Mouse (Mus musculus) embryonic facial prominence, embryonic 13.5 days (tissue): ENCODE results near the gene Ttc33. TPM values are rescaled to one million over a fixed set of nuclear protein-coding genes. Genes with fewer than 3 reads are reported as not detected.

Experiments used
- ATAC-seq: fragments of 200-750 bp; cut with Nextera tagmentation; 2 replicates; pipeline ENCODE4 v1.8.0; 2017; ENCODE audit warnings: low read depth; ENCODE audit not compliant: insufficient number of reproducible peaks, insufficient read depth, low FRiP score, low TSS enrichment
- H3K27ac ChIP-seq: fragments of 300-500 bp; sonication (generic); 2 replicates; pipeline ENCODE4 v1.5.1; 2015; ENCODE audit warnings: moderate library complexity, mild to moderate bottlenecking, inconsistent platforms
- H3K27me3 ChIP-seq: fragments of 300-500 bp; sonication (generic); 2 replicates; pipeline ENCODE4 v1.6.1; 2015; ENCODE audit warnings: mild to moderate bottlenecking, inconsistent platforms
- H3K36me3 ChIP-seq: fragments of 300-500 bp; sonication (generic); 2 replicates; pipeline ENCODE4 v1.6.1; 2015; ENCODE audit warnings: mild to moderate bottlenecking, inconsistent platforms
- H3K4me1 ChIP-seq: fragments of 300-500 bp; sonication (generic); 2 replicates; pipeline ENCODE4 v1.6.1; 2015; ENCODE audit warnings: inconsistent platforms
- H3K4me2 ChIP-seq: fragments of 300-500 bp; sonication (generic); 2 replicates; pipeline ENCODE4 v1.6.1; 2015; ENCODE audit warnings: moderate library complexity, mild to moderate bottlenecking, inconsistent platforms
- H3K4me3 ChIP-seq: fragments of 300-500 bp; sonication (generic); 2 replicates; pipeline ENCODE4 v1.5.1; 2015; ENCODE audit warnings: mild to moderate bottlenecking, inconsistent platforms
- H3K9ac ChIP-seq: fragments of 300-500 bp; sonication (generic); 2 replicates; pipeline ENCODE4 v1.6.1; 2015; ENCODE audit warnings: mild to moderate bottlenecking, inconsistent platforms
- H3K9me3 ChIP-seq: fragments of 300-500 bp; sonication (generic); 2 replicates; pipeline ENCODE4 v1.6.1; 2016; ENCODE audit warnings: inconsistent platforms
- WGBS: fragments of 180-500 bp; shearing (Covaris S2); methylation state at CpG from one replicate; pipeline ENCODE4 v1.1.7; 2015; ENCODE audit warnings: mixed read lengths; 5-methylcytosine and 5-hydroxymethylcytosine counted together
- polyA plus RNA-seq: library from polyadenylated mRNA; unstranded; fragments of >200 nt; fragmentation: Nextera tagmentation; extraction: Ambion mirVana; gene quantifications from 2 replicates; pipeline ENCODE4 v1.2.1, GENCODE M21; 2015

The Ttc33 gene
- polyA plus RNA-seq, 1 experiment from 2014 or later, result 40.5 TPM

DNA sequence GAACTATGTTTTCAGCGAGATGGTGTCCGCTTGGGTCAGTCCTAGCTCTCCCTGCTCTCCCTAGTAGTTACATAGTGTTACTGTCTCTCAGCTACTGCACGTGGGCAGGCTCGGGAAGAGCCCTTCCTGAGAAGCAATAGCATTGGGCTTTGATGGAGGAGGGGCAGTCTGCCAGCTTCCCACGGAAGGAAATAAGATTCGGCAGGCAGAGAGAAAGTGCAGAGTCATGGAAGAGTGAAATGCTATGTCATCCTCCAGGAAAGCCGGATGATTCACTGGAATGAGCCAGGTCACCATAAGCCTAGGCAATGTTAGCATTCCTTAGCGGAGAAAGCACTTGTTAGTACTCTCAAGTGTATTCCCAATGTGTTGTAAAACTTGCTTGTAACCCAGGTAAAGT lies 50.2 kb downstream of the Ttc33 start:
- no peaks in the 10 kb centered on the region for H3K9me3 ChIP-seq
- 0 out of 2 replicates have a peak, but pooled peaks cover 3% of the 10 kb centered on the region for H3K27me3 ChIP-seq
- no peak overlapping the region for H3K27ac ChIP-seq
- peaks cover 8% of the 10 kb centered on the region; the same call in 1 of the 2 replicates for H3K4me1 ChIP-seq
- WGBS, result 42% methylated on average over 8 of the region's 8 CpGs
- H3K4me3 ChIP-seq, result no peak overlapping the region
- H3K4me2 ChIP-seq, result no peak overlapping the region
- no peak overlapping the region for H3K9ac ChIP-seq
- no peaks in the 10 kb centered on the region for H3K36me3 ChIP-seq
- ATAC-seq, result no peak

DNA sequence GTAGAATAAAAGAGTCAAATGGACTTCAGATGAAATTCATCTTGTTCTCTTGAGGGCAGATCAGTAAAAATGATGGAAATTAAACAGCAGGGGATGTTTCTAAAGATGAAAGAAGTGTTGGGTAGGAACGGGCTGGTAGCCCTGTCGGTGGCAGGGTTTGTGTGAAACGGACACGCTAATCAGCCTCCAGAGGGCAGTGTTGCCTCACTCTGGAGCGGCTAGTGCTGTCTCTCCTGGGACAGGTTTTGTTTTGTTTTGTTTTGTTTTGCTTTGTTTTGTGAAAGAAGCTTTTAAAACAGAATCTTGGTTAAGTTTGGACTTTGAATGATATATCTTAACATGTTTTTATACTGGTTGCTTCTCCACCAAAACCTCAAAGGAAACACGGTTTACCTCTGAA lies 51.2 kb downstream of the Ttc33 start:
- Histone ChIP-seq H3K9ac (no peak overlapping the region), H3K27me3 (peaks cover 9% of the 10 kb centered on the region; the same call in 1 of the 2 replicates), H3K9me3 (no peaks in the 10 kb centered on the region), H3K27ac (no peak overlapping the region), H3K36me3 (no peaks in the 10 kb centered on the region), H3K4me3 (no peak overlapping the region), H3K4me1 (peaks cover 8% of the 10 kb centered on the region; the same call in 1 of the 2 replicates), H3K4me2 (no peak overlapping the region)
- ATAC-seq, result no peak
- 11% methylated on average over 6 of the region's 6 CpGs for WGBS

DNA sequence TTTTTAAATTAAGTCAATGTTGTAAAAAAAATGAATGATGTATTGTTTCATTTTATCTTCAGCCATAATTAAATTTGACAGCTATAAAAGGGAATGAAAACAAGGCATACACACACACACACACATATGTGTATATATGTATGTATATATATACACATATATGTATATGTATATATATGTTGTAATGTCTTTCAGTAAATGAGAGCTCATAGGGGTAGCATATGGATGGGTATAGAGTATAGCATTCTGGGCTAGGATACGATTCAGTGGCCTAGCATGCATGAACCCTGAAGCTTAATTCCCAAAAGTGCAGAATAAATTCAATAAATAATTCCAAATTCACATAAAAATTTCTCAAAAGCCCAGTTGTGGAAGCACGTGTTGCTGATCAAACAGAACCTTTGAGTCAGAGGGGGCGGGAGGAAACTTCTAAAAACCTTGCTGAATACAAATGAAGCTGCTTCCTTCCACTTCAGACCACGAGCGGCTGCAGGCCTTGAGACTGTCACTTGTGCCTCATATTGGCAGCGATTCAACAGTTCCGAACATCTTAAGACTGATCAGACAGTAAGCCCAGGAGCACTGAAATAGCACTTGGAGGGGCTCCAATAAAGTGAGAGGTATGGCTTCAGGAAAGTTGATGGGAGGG lies 51.8 kb downstream of the Ttc33 start:
- Histone ChIP-seq H3K9me3 (no peaks in the 10 kb centered on the region), H3K4me3 (no peak overlapping the region), H3K4me1 (peaks cover 8% of the 10 kb centered on the region; the same call in 1 of the 2 replicates), H3K27ac (no peak overlapping the region), H3K27me3 (peaks cover 14% of the 10 kb centered on the region), H3K9ac (no peak overlapping the region), H3K4me2 (no peak overlapping the region), H3K36me3 (no peaks in the 10 kb centered on the region)
- ATAC-seq, result no peak
- WGBS, result 49% methylated on average over 7 of the region's 7 CpGs

DNA sequence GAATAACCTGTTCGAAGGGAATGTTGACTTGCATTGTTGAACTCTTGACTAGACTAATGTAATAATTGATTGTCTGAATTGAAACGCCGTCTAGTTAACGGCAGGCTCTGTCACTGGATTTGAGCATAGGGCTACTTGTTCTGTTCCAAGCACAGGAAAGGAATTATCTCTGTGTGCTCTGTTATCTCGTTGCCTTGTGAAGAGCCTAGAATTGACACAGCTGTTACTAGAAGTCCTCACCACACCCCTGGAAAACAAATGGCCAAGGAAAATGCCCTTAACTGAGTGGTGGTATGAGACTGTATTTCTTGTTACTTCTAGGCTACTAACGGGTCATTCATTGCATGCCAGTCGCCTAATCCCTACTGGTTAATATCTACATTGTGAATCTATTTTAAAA lies 52.7 kb downstream of the Ttc33 start:
- Histone ChIP-seq H3K4me2 (no peak overlapping the region), H3K4me3 (no peak overlapping the region), H3K27ac (no peak overlapping the region), H3K9ac (no peak overlapping the region), H3K27me3 (peaks cover 24% of the 10 kb centered on the region), H3K9me3 (no peaks in the 10 kb centered on the region), H3K4me1 (peaks cover 16% of the 10 kb centered on the region), H3K36me3 (no peaks in the 10 kb centered on the region)
- 82% methylated on average over 7 of the region's 7 CpGs for WGBS
- no peak for ATAC-seq

DNA sequence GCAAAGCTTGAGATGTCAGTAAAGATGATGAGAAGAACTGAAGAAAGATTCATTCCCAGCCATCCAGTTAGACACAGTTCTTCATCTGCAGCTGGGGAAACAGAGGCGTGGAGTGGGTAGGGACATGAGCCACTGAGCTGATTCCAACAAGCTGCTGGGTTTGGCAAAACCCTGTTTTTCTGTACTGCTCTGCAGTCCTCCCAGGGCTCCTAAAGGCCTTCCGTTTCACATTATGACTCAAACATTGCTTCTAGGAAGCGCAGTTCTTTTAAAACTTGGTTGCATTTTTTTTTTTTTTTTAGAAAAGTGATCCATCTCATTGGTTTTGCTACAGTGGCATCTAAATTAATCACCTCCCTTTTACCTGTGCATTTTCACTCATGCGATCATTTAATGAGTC lies 53.2 kb downstream of the Ttc33 start:
- Histone ChIP-seq H3K9ac (no peak overlapping the region), H3K4me3 (no peak overlapping the region), H3K27me3 (peaks cover 29% of the 10 kb centered on the region), H3K4me1 (peaks cover 21% of the 10 kb centered on the region), H3K4me2 (no peak overlapping the region), H3K27ac (no peak overlapping the region), H3K9me3 (no peaks in the 10 kb centered on the region), H3K36me3 (no peaks in the 10 kb centered on the region)
- no peak for ATAC-seq
- WGBS, result 89% methylated on average over 4 of the region's 4 CpGs

DNA sequence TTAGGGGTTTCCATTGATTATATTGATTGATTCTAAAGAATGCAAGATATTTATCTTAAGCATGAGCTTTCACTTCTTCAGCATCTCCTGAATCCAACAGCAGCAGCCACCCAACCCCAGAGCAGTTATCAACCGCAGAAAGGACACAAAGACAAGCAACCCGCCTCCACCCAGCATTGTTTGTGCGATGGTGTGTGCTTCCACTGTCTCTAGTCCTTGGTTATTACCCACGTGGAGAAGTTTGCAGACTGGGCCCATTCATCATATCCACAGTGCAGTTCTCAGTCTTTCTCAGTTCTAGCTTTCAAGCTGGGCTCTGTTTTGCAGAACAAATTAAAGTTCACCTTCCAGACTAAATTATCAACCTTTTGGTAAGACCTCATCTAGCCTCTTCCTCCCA lies 54.0 kb downstream of the Ttc33 start:
- 81% methylated on average over 4 of the region's 4 CpGs for WGBS
- Histone ChIP-seq H3K9me3 (no peaks in the 10 kb centered on the region), H3K4me1 (peaks cover 25% of the 10 kb centered on the region), H3K36me3 (no peaks in the 10 kb centered on the region), H3K27ac (no peak overlapping the region), H3K4me3 (no peak overlapping the region), H3K9ac (no peak overlapping the region), H3K4me2 (peak overlapping the region; percentile 98), H3K27me3 (peaks cover 37% of the 10 kb centered on the region)
- no peak for ATAC-seq

DNA sequence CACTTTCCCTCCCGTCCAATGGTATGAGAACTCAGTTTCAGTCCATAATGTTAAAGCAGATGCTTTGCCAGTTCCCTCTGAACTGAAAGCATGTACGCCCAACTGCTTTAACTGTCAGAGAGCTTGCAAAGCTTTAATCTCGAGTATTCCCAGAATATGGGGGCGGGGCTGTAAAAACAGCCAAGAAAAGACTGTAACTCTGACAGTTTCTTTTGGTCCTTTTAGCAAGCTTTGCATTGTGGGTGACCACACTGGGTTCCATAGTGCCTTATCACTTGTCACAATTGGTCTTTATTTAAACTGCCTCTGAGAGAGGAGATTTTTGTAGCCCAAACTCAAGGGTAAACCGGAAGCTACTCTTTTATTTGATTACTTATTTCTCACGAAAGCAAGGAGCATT lies 54.6 kb downstream of the Ttc33 start:
- Histone ChIP-seq H3K9me3 (no peaks in the 10 kb centered on the region), H3K4me3 (peak overlapping the region; percentile 13; the same call in 1 of the 2 replicates), H3K4me2 (peak overlapping the region; percentile 98), H3K4me1 (peaks cover 25% of the 10 kb centered on the region), H3K27ac (no peak overlapping the region), H3K27me3 (peaks cover 42% of the 10 kb centered on the region), H3K9ac (no peak overlapping the region), H3K36me3 (no peaks in the 10 kb centered on the region)
- WGBS, result 59% methylated on average over 6 of the region's 6 CpGs
- no peak for ATAC-seq

DNA sequence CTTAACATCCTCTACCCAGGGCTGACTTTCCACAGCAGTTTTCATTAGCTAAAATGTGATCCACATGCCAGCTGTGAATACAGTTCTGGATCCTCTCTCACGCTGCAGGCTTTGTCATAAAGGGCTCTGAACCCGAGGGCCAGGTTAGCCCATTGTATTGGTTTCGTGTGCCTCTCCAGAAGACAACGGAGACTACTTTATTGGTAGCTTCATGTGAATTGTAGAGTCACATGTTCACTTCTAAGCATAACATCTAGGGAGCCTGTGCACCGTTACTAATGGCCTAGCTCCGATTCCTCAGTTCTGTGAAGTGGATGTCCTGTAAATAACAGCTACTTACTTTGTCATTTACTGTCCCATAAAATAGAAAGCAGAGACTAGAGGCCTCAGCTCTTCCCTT lies 55.0 kb downstream of the Ttc33 start:
- no peak for ATAC-seq
- Histone ChIP-seq H3K9ac (no peak overlapping the region), H3K27me3 (peaks cover 46% of the 10 kb centered on the region), H3K4me3 (peak overlapping the region; percentile 13; the same call in 1 of the 2 replicates), H3K27ac (no peak overlapping the region), H3K4me2 (peak overlapping the region; percentile 98), H3K36me3 (no peaks in the 10 kb centered on the region), H3K4me1 (peaks cover 25% of the 10 kb centered on the region), H3K9me3 (no peaks in the 10 kb centered on the region)
- 59% methylated on average over 6 of the region's 6 CpGs for WGBS

DNA sequence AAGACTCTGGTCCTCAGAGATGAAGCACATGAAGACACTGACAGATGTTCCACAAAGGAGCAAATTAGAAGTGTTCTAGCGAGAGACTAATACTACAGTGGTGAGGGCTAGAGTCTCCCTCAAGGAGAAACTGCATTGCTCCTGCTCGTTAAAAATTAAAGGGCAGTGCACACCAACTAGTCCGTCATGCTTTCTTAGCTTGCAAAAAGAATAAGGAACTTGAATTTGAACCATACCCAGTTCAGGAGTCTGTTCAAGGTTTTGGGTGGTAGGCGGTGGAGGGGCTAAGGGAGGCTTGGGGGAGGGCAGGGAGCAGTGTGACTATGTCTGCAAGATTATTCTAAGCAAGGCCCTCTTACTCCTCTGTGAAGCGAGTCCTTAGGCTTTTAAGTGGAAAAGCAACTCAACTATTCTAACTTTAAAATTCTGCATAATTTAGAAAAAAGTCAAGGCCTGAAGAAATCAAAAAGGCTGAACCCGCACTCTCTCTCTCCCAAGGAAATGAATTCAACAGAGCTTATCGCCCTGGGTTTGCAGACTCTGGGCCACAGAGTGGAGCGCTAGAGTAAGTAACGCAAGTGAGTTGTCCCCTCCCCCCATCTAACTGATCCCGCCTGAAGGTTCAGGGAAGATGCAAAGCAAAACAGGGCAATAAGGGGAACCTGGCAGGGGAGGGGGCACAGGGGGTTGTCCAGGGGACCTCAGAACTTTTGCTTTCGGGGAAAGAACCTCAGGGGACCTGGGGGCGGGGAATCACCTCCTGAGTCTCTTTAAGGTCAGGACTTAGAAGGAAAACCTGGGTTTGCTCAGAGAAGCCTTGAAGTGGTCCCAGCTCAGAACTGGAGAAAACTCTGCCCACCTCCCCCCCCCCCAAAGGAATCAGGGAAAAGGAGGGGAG lies 56.2 kb downstream of the Ttc33 start:
- Histone ChIP-seq H3K27ac (no peak overlapping the region), H3K4me3 (peak overlapping the region; percentile 58), H3K36me3 (no peaks in the 10 kb centered on the region), H3K9me3 (no peaks in the 10 kb centered on the region), H3K9ac (peak overlapping the region; percentile 73), H3K4me1 (peaks cover 25% of the 10 kb centered on the region), H3K27me3 (peaks cover 53% of the 10 kb centered on the region), H3K4me2 (peak overlapping the region; percentile 98)
- ATAC-seq, result no peak
- WGBS, result 14% methylated on average over 12 of the region's 12 CpGs

DNA sequence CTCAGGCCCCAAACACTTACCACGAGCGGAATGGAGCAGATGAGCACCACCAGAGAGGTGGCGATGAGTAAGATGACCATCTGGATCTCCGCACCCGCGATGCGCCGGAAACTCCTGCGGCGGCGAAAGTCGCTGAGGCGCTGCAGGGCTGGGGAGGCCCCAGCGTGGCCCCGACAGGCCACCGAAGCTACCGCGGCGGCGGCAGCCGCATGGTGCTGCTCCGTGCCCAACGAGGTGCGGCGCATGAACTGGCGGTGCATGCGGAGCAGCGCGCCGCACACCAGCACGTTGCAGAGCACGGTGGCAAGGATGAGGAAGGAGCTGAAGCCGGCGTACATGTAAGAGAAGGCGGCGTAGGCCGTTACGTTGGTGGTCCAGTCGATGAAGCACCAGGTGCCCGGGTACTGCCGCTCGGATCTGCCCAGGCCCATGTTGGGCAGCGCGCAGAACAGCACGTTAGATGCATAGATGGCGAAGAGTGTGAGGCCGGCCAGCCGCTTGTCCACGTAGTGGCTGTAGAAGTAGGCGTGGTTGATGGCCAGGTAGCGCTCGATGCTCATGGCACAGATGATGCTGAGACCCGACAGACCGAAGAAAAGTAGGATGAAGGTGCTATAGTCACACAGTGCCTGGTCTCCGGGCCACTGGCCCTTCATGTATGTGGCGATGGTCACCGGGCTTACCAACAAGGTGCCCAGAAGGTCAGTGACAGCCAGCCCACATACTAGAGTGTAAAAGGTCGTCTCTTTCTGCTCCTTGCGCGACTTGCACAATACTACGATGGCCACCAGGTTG lies 57.1 kb downstream of the Ttc33 start:
- H3K9ac ChIP-seq, result peak overlapping the region; percentile 73
- H3K27me3 ChIP-seq, result peaks cover 56% of the 10 kb centered on the region
- peak overlapping the region; percentile 98 for H3K4me2 ChIP-seq
- WGBS, result 2% methylated on average over 61 of the region's 61 CpGs
- no peaks in the 10 kb centered on the region for H3K9me3 ChIP-seq
- no peak overlapping the region for H3K27ac ChIP-seq
- H3K36me3 ChIP-seq, result no peaks in the 10 kb centered on the region
- H3K4me1 ChIP-seq, result peaks cover 21% of the 10 kb centered on the region
- ATAC-seq, result peak; percentile 45; the same call in 1 of the 2 replicates
- H3K4me3 ChIP-seq, result peak overlapping the region; percentile 58
